Mouse (Mus musculus): Measurements from ENCODE around the gene Zfp689.
"Not testable (repeated sequence)": the region's sequence is repeated elsewhere in the genome, so short reads cannot be mapped to it uniquely, and the experiment has no call there.

Gene Zfp689

GRCm38 (mm10) chr7:127470743-127471645 lies 22.0 kb upstream of the Zfp689 start:
- peak; percentile 98 for DNase-seq (ENCODE audit: low read depth, low spot score)

- no peak for DNase-seq (ENCODE audit: low read depth, low spot score)
These were observed 21.2 kb upstream of the Zfp689 start for GRCm38 (mm10) chr7:127470011-127470715.

- DNase-seq (ENCODE audit: low read depth, low spot score), result no peak
These were observed 17.6 kb upstream of the Zfp689 start for GRCm38 (mm10) chr7:127466606-127467005.

DNA sequence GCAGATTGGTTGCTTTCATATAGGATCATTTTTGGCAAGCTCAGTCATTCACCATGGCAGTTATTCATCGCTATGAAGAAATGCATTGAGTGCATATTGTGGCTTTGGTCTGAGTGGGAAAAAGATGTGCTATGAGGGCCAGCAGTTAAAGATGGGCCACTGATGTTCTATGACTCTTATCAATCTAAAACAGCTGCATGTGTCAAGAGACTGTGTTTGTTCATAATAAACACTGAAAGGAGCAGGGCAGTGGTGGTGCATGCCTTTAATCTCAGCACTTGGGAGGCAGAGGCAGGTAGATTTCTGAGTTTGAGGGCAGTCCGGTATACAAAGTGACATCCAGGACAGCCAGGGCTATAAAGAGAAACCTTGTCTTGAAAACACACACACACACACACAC lies 16.7 kb upstream of the Zfp689 start:
- DNase-seq (ENCODE audit: low read depth, low spot score), result not testable (repeated sequence)

GRCm38 (mm10) chr7:127465191-127465590 lies 16.2 kb upstream of the Zfp689 start:
- no peak for DNase-seq (ENCODE audit: low read depth, low spot score)

DNA sequence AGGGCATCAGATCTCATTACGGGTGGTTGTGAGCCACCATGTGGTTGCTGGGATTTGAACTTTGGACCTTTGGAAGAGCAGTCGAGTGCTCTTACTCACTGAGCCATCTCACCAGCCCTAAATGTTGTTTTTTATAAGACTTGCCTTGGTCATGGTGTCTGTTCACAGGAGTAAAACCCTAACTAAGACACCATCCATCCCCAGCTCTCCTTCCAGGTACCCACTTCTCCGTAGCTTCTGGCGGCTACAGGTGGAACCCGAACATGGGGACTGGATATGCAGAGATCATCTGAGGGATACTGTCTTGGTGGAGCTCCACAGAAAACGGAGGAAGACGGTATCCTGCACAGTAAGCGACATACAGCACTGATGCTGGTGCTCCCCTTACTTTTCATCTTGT lies 10.4 kb upstream of the Zfp689 start, which contains the start of gene Prr14:
Prr14 (plus strand) TSS at position 301 of the 400 bp plus-strand sequence.
- not testable (repeated sequence) for DNase-seq (ENCODE audit: low read depth, low spot score)

GRCm38 (mm10) chr7:127458371-127459122 lies 9.6 kb upstream of the Zfp689 start:
- not testable (repeated sequence) for DNase-seq (ENCODE audit: low read depth, low spot score)

- DNase-seq (ENCODE audit: low read depth, low spot score), result no peak
These were observed 5.9 kb upstream of the Zfp689 start for GRCm38 (mm10) chr7:127454905-127455304.

DNA sequence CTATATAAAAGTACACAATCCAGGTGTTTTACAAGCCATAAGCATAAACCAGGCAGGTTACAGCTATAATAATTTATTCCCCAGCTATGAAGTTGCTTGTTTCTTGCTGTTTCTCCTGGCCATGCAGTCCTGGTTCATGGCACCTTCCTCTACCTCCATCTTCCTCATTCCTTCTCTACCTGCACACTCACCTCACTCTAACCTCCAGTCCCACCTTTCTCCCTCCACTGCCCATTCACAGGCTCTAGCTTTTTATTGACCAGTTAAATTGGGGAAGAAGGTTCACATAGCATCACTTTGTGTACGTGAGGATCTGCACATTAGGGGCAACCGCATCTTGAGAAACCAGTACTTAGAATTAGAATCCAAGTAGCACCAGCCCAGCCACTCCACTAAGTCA lies 4.1 kb upstream of the Zfp689 start:
- no peak for DNase-seq (ENCODE audit: low read depth, low spot score)

DNA sequence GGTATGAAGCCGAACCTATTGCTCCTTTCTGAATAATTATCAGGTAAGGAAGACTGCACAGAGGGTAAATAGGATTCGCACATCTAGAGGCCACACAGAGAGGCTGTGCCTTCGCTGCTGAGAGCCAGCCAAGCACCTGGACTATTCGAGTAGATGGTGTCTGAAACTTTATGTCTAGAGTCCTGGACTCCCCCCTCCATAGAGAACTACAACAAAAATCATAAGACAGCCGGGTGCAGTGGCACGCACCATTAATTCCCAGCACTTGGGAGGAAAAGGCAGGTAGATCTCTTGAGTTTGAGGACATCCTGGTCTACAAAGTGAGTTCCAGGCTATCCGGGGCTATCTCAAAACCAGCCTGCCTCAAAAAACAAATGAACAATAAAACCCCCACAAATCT lies 1.0 kb upstream of the Zfp689 start:
- no peak for DNase-seq (ENCODE audit: low read depth, low spot score)

DNA sequence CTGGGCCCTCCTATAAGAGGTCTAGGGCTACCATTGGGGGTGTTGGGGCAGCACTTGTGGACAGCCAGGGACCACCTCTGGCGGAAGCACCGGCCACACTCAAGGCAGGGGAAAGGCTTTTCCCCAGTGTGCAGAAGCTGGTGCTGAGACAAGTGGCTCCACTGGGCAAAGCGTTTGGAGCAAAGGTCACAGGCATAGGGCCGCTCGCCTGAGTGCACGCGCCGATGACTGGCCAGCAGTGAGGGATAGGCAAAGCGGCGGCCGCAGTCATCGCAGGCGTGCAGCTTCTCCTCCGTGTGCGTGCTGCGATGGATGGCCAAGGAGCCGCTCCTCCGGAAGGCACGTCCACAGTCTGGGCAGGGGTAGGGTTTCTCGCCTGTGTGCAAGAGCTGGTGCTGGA lies 5.0 kb downstream of the Zfp689 start:
- no peak for DNase-seq (ENCODE audit: low read depth, low spot score)

DNA sequence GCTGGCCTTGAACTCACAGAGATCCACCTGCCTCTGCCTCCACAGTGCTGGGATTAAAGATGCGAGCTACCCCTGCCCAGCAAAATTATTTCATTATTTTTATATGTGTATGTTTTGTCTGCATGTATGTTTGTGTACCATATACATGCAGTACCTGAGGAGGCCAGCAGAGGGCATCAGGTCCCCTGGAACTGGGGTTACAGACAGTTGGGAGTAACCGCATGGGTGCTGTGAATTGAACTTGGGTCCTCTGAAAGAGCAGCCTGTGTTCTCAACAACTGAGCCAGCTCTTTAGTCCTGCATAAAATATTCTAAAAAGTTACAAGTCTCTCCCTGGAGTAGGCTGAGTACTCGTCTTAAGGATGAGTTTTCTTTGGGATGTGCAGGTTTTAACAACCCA lies 11.2 kb downstream of the Zfp689 start:
- DNase-seq (ENCODE audit: low read depth, low spot score), result peak; percentile 11

- no peak for DNase-seq (ENCODE audit: low read depth, low spot score)
These were observed 13.8 kb downstream of the Zfp689 start for GRCm38 (mm10) chr7:127435206-127435605.

DNA sequence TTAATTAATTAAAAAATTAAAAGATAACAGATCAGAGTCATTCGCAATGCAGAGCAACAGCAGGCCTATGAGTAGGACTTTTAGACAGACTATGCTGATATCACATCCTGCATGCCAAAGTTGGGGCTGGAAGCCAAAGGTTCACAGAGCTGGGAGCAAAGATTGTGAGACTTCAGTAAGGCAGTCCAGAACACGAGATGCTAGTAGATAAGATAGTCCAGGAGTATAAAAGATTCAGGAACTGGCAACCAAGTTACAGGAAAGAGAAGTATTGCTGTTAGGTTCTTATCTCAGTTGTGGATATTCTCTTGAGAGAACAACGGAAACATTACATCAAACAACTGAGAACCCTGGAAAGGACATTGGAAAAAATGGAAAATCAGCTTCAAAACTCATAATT lies 22.6 kb downstream of the Zfp689 start:
- DNase-seq (ENCODE audit: low read depth, low spot score), result no peak

- no peak for DNase-seq (ENCODE audit: low read depth, low spot score)
These were observed 23.0 kb downstream of the Zfp689 start for GRCm38 (mm10) chr7:127425911-127426310.

DNA sequence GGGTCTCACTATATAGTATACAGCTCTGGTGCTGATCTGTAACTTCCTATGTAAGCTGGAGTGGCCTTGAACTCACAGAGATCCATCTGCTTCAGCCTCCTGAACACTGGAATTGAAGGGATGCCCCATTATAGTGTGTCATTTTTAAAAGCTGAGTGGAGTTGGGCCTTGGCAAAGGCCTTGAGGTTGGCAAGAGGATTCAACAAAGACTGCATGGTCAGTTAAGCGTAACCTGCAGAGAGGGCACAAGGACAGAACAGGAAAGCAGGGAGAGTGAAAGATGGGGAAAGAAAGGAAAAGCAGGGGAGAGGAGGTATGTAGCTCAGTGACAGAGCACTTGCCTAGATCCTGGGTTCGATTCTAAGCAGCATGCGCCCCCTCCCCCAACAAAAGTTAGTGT lies 23.7 kb downstream of the Zfp689 start:
- DNase-seq (ENCODE audit: low read depth, low spot score), result no peak

DNA sequence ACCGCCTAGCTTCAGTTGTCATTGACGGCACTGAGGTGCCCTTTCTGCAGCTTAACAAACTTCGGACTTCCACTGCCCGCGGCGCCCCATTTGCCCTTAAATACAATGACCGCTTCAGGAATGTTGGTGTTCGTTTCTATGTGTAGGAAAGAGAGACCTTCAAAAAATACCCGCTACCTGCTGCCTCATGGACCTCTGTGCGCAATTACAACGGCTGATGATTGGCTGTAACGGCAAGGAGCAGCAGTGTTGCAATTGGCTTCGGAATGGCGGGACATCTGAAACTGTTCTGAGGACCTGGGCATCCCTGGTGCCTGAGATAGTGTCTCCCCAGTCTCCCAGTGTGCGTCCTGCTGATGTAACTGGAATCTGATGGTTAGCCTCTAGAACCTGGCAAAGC lies 26.7 kb downstream of the Zfp689 start:
- peak; percentile 37 for DNase-seq (ENCODE audit: low read depth, low spot score)

GRCm38 (mm10) chr7:127421388-127422191 lies 27.4 kb downstream of the Zfp689 start, which contains the start of gene Zfp688:
TSS of gene Zfp688 (minus strand) at chr7:127422068.
- DNase-seq (ENCODE audit: low read depth, low spot score), result peak; percentile 88

GRCm38 (mm10) chr7:127411418-127411817 lies 37.5 kb downstream of the Zfp689 start:
- DNase-seq (ENCODE audit: low read depth, low spot score), result no peak

- DNase-seq (ENCODE audit: low read depth, low spot score), result peak; percentile 87
These were observed 42.7 kb downstream of the Zfp689 start, which contains the start of gene Zfp764 for GRCm38 (mm10) chr7:127406002-127406987. TSS of gene Zfp764 (minus strand) at chr7:127406822.

Data from 3T3-L1 (cell line).